Mouse (Mus musculus) monocyte, adult 5-6 weeks (primary cell): ENCODE measurements around the gene Kalrn. TPM values are rescaled to one million over a fixed set of nuclear protein-coding genes. Genes with fewer than 3 reads are reported as not detected.
A peak's percentile ranks its signal among the peaks of the same experiment; 100 is the strongest.

Experiments used
- ATAC-seq: fragments of 153-309, 156-312 bp; replicated peaks from 2 replicates; pipeline ENCODE4 v1.8.0; 2017; ENCODE audit warnings: mild to moderate bottlenecking; ENCODE audit not compliant: low TSS enrichment, insufficient number of reproducible peaks, severe bottlenecking, poor library complexity, low FRiP score
- total RNA-seq: library from RNA; stranded (forward); fragments of 200-1000, 200-491, 200-594 nt; gene quantifications from 3 replicates; pipeline ENCODE4 v1.2.3, GENCODE M21; 2017

The Kalrn gene
- total RNA-seq, 1 experiment from 2014 or later = 1.7 TPM

DNA sequence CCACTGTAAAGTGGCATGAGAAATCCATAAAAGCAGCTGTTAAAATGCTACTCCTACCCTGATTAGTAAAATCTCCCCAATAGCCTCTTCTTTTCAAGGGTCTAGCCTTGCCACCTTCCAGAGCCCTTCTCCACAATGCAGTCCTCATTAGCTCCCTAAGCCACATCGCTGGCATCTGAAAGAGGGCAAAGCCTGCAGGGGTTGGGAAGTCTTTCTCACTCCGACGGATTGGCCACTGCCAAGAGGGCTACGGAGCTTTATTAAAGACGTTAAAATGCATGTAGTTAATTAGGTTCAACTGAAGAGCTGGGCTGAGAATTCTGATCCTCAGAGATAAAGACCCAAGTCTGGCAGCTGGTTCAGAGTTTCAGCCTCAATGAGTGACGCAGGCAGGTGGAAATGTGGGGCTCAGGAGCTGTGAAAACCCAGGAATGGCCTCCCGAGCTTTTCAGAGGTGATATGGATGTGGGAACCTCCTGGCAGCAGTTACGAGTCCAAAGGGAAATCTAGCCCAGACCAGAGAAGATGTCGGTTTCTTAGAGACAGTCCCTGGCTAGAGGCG is 569.7 kb downstream of the Kalrn start:
- no peak for ATAC-seq

DNA sequence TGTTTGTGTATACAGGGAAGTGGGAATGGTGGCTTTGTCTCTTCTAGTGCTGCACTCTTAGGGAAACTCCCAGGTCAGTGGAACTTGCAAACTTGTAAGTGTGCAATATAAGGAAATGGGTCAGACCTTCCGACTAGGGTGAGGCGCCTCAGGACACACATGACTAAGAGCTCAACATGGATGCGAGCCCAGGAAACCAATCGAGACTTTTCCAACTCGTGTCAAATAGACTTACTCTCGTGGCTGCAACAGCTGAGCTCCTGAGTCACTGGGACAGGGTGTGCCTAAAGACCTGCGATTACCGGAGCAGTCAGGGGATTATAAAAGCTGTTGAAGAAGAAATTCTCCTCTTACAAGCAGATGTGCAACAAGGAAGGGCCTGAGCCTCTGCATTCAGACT is 572.6 kb downstream of the Kalrn start:
- ATAC-seq = no peak

DNA sequence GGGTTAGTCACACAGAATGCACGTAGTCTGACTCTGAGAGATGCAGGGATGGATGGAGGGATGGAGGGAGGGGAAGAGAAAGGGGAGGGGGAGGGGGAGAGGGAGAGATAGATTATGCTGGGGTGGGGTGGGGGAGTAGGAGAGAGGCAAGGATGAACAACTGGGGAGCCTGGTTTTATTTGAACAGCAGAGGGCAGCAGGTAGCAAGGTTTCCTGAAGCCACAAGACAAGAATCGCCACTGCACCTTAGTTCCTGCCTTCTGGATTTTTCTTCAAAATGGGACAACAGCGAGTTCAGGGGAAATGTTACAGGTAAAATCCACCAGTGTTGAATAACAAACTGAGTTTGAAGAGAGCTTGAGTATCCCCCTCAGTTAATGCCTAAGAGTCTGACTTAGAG is 573.9 kb downstream of the Kalrn start:
- no peak for ATAC-seq

DNA sequence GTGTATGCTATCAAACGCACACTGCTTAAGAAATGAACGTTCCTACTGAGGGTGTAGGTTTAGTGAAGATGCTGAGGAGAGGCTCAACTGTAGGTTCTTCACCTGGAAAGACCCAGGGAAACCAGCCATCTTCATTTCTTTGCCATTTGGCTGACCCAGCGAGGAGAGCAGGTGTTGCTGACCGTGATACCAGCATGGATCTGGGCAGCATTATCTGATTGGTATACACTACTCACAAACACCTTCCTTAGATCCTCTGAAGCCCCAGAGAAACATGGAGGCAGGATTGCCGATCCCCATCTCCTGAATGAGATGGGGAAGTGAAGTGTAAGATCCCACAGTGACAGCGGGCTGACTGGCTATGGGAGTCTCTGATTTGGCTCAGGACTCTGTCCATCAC is 575.3 kb downstream of the Kalrn start:
- no peak for ATAC-seq

DNA sequence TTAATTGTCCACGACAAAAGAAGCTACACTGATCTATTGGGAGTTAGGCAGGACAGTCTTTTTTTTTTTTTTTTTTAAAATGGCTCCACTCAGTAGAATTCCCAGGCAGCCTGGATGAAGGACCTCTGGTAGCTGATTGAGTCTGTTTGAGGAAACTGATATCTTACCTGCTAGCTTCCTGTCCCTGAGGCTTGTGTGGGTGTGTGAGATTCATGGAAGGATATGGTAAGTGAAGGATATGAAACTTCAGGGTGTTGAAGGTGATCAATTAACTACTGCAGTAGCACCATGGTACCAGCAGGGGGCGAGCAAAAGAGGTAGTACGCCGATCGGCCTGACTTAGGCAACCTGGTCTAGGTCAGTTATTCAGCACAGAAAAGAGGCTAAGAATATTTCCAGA is 577.3 kb downstream of the Kalrn start:
- ATAC-seq = peak; percentile 81

DNA sequence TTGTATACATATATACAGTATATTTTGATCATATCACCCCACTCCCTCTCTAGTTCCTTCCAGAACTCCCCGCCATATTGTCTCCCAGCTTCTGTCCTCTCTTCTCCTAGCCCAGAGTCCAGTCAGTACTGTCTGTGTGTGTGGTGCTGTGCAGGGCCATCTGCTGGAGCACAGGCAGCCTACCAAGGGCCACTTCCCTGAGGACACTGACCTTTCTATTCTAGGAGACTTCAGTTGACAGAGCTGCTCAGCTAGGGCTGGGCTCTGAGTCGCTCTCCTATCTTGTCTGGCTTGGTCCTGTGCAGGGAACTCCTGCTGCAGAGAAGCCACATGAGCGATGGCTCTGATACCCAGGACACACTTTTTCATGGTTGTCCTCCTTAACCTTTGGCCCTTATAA is 577.8 kb downstream of the Kalrn start:
- ATAC-seq = no peak

DNA sequence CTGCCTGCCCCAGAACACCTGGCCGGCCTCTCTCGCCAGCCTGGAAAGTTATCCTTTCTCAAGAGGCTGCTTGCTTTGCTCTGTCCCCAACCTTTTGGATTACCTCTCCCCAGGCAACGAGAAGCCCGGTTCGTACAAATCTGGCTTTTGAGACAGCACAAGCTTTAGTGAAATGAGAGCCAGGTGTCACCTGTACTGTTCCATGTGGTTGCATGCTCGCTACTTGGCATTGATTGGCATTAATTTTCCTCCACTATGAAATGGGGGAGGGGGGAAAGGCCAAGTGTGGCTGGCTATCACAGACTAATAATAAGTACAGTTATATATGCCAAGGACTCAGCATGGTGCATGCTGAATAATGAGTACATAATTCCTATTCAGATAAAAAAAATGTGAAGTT is 579.0 kb downstream of the Kalrn start:
- ATAC-seq = no peak

DNA sequence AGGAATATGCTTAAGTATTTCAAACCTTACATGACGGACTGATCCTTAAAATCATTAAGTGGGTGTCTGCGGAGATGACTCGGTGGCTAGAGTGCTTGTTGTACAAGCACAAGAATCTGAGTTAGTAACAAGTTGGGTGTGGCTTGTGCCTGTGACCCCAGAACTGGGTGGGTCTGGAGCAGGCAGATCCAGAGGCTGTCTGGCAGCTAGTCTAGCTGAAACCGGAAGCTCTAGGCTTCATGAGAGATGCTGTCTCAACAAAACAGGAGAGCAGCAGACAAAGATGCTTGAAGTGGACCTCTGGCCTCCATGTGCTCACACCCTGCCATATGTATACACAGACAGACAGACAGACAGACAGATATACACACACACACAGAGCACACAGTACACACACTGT is 582.6 kb downstream of the Kalrn start:
- no peak for ATAC-seq

DNA sequence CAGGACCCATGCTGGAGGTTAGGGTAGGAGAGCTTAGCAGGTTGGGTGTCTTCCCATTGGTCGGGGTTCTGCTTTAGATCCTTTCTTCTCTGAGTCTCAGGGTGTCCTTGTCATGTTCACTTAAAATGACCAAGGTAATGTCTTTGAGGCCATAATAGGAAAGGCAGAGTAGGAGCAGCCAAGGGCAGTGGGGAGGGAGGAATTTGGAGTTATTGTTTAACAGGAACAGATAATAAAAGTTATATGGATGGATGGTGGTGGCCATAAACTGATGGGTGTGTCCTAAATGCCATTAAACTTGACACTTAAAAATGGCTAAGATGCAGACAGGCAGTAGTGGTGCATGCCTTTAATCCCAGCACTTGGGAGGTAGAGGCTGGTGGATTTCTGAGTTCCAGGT is 584.2 kb downstream of the Kalrn start:
- ATAC-seq = no peak

DNA sequence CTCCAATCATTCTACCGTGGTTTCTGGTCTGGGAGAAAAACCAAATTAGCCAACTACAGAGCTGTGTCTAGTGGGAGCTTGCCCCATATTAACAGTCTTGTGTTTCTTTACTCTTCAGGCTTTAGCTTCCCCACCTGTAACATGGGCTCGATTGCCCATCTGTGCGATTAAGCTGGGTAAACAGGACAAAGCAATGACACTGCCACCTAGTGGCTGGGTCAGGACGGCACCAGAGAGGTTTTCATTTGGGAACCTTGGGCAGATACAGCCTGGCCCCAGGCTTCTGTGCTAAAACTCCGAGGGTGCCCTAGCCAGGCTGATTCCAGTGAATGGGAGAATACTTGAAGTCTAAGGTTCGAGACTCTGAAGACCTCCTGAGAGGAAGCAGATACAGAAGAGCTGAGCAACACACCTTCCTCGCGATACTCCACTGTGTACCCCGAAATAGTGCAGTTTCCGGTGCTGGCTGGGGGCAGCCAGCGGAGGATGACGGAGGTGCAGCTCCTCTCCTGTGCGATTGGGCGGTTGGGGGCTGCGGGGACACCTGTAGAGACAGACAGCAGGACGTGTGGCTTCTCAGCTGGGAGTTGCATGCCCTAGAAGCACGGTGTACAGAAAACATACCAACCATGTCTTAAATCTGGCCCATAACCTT is 584.8 kb downstream of the Kalrn start:
- ATAC-seq = peak; percentile 69

DNA sequence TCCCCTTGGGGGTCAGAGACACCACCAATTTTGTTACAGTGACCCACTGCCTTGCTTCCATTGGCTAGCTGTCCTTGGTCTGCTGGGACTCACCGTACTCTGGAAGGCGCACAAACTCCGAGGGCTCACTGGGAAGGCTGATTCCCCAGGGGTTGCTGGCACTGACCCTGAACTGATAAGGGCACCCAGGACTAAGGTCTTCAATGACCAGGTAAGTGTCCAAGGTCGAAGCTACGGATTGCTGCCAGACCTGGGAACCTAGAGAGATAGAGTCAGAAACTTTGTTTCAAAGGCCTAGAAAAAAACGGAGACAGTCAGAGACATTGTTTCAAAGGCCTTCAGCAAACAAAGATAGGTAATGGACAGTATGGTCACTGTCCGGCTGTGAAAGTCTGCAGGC is 586.3 kb downstream of the Kalrn start:
- no peak for ATAC-seq

DNA sequence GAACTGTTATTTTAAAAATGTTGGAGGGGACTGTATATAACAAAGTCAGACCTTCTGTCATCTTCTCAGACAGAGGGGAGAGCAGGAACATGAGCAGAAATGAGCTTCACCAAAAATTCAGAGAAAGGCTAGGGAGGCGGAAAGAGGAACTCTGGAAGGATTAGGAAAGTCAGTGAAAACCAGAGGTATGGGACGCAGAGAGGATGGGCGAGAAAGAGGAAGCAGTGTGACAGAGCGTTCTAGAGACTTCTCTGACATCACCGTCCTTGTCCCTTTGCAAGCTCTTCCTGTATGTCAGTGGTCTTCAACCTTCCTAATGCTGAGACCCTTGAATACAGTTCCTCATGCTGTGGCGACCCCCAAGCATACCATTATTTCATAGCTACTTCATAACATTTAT is 588.0 kb downstream of the Kalrn start:
- no peak for ATAC-seq

DNA sequence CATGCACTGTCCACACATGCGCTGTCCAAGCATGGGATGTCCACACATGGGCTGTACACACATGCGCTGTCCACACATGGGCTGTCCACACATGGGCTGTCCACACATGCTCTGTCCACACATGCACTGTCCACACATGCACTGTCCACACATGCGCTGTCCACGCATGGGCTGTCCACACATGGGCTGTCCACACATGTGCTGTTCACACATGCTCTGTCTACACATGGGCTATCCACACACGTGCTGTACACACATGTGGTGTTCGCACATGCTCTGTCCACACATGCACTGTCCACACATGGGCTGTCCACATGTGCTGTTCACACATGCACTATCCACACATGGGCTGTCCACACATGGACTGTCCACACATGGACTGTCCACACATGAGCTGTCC is 589.6 kb downstream of the Kalrn start:
- no peak for ATAC-seq

DNA sequence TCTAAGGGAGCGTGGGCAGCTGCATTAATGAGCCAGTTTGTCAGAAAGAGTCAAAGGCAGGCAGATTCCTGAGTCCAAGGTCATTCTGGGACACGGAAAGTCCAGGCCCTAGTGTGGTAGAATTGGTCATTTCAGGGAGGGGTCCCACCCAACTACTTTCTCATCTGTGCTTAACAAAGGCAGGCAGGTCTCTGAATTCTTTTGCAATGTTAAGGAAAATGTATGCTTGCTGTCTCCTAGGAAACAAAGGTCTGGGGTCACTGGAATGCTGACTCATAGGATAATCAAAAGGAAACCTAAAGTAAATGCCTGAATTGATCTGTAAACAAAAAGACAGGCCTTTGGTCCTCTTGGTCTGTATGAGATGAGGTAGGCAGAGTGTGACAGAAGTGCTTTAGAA is 593.5 kb downstream of the Kalrn start:
- no peak for ATAC-seq

DNA sequence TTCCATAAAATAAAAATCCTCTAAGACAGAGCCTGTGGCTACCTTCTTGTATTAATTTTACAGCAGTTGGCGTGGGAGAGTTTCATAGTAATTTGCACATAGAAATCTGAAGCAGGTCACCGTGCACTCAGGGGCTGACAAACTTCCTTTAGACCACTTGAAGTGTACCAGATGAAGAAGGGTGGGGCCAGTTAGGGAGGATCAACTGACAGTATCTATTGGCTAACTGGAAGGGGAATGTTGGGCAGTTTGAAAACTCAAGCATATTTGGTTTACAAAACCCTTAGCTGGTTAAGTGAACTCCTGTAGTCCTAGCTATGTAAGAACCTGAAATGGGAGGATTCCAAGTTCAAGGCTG is 606.1 kb downstream of the Kalrn start:
- ATAC-seq = 0 out of 2 replicates have a peak, but pooled peaks have one; percentile 37

DNA sequence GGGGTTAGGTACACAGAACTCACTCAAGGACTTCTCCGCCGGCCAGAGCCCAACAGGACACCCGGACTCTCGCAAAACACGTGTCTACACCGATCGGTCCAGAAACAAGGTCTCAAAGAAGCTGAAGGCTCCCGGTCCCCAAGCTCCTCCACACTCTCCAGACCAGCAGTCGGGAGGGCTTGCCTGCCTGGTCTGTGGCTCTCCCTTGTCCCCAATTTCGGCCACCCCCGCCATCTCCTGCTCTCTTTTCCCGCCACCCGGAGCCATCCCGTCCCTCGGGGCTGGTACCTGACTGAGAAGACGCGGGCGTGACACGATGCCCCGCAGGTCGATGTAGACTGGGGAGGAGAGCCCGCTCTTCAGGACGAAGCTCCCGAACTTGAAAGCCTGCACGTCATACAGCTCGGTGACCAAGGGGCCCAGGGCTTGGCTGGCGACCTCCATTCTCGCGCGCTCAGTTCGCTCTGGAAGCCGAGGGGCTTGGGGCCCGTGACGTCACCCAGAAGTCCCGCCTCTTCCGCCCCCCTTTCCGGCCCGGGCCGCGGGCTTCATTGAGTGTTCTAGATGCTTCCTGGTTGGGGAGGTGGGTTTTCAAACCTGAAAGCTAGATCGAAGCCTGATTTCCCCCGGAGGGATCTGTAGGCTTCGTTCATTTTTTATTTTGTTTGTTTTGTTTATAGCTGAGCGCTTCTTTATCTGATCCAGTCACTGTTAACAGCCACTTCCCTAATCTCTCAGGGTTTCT is 606.6 kb downstream of the Kalrn start, which contains the start of gene Umps:
TSS of gene Umps (minus strand) at position 501 of the 745 bp plus-strand sequence.
- peak; percentile 80 for ATAC-seq

DNA sequence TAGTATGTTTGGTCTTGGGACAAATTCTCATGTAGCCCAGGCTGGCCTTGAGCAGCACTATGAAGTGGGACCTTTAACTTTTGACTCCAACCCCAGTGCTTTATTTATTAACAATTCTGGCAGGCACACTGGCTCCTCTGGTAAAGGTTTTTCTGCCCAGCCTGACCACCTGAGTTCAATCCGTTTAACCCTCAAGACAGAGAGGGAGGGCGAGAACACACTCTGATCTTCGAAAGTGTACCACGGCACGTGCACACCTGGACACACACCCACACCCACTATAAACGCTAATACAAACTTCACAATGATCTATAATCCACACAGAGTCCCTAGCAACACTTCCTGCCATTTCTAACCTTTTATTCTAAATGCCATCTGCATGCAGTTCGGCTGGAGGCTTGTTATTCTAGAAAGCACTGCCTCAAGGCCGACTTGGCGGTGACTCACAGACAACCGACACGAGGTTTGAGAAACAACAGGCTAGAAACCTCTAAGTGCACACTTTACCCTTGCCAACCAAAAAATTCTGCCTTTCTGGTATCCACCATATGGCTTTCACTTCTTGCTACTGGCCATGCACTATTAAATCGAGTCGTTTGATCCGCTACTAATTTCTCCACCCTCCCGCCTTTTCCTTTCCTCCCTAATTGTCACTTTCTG is 607.3 kb downstream of the Kalrn start:
- ATAC-seq = 0 out of 2 replicates have a peak, but pooled peaks have one; percentile 19

DNA sequence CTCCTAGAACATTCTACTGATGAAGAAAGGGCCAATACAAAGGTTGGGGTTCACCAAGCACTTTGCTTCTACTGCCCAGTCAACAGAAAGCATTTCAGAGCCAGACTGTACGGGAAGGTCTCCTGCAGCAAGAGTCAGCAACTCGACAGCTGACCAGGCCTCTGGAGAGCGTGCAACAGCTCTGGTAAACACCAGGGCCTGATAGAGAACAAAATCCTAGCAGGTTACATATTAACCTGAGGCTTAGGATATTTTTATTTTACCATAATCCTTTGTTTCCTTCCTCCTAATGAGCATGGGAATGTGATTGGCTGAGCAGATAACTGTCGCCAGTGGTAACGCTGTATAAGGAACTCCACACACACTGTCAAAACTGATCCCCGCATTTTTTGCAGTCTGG is 609.8 kb downstream of the Kalrn start:
- ATAC-seq = no peak

DNA sequence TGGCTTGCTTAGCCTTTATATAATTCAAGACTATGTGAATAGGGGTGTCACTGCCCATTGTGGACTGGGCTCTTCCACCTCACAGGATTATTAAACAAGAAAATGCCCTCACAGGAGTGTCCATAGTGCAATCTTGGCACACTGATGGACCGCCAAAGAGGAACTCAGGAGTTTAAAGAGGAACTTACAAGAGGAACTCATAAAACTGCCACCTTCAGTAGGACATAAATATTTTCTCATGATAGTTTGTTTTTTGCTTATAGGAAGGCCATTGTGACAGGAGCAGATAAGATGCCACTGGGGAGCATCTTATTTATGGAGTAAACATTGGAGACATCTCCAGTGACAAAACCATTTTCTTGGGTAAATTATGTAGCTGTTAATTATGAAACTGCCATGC is 618.5 kb downstream of the Kalrn start:
- ATAC-seq = peak; percentile 54

DNA sequence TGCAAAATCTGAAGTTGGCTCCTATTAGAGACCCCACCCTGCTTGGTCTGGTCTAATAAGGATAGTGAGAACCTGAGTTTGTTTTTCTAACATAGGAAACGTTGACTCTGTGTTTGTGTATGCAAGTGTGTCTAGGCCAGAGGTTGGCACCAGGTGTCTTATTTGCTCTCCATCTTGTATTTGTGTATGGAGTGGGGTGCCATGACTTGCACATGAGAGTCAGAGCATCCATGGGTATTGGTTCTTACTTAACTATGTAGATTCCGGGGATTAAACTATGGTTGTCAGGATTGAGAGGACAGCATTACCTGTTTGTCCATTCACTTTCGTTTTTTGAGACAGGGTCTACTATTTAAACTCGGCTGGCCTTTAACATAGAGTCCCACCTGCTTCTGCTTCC is 620.3 kb downstream of the Kalrn start:
- no peak for ATAC-seq
